Mouse (Mus musculus) erythroblast, embryonic 14.5 days (primary cell): ENCODE results near the gene Eps8l3.

ENCODE experiments used
- GATA1 ChIP-seq: IDR thresholded peaks from 2 replicates; pipeline ENCODE4 v1.6.1; 2012; ENCODE audit warnings: low read length, inconsistent platforms, mixed read lengths
- TAL1 ChIP-seq: IDR thresholded peaks from 3 replicates; pipeline ENCODE4 v1.6.1; 2012; ENCODE audit warnings: low read length, inconsistent platforms, mixed read lengths

DNA sequence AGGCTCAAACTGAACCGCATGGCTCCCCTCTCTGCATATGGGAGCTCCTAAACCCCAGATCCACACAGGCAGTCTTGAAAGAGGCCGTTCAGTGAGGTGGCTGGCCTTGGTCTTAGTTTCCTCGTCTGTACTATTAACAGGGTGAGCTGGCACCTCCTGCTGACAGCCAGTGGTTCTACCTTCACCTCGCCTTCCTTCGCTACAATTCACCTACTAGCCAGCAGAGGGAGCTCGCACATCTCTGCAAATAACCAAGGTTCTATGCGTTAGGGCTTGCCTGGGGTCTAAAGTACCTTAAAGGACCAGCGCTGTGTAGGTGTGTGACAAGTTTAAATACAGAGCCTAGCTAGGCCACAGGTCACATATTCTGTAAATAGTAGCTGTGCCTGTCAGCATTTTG is 9.9 kb upstream of the Eps8l3 start:
- no peak for TF ChIP-seq GATA1
- no peak for TF ChIP-seq TAL1
